Mouse (Mus musculus): Measurements from ENCODE around the gene 4933407L21Rik. TPM values are rescaled to one million over a fixed set of nuclear protein-coding genes. Genes with fewer than 3 reads are reported as not detected.

The 4933407L21Rik gene
- polyA plus RNA-seq, 1 experiment from 2014 or later = 0.29 TPM

Other genes starting within 250 kb of the 4933407L21Rik start
- gene A630001G21Rik, start 149.8 kb upstream of the 4933407L21Rik start, polyA plus RNA-seq (2016; fragmentation: Nextera tagmentation; extraction: Ambion mirVana) = 1.5 and 1.7 TPM in 2 replicates
- 44.9 and 48.7 TPM in 2 replicates for gene Cab39, start 135.0 kb upstream of the 4933407L21Rik start, polyA plus RNA-seq (2016; fragmentation: Nextera tagmentation; extraction: Ambion mirVana)
- 252 and 258 TPM in 2 replicates for gene Itm2c, start 34.2 kb upstream of the 4933407L21Rik start, polyA plus RNA-seq (2016; fragmentation: Nextera tagmentation; extraction: Ambion mirVana)
- gene Gpr55, start 32.5 kb downstream of the 4933407L21Rik start, polyA plus RNA-seq (2016; fragmentation: Nextera tagmentation; extraction: Ambion mirVana) = 0.08 TPM in 2 replicates
- gene Spata3, start 88.3 kb downstream of the 4933407L21Rik start, polyA plus RNA-seq (2016; fragmentation: Nextera tagmentation; extraction: Ambion mirVana) = not detected in 2 replicates
- gene 2810459M11Rik, start 117.4 kb downstream of the 4933407L21Rik start, polyA plus RNA-seq (2016; fragmentation: Nextera tagmentation; extraction: Ambion mirVana) = 0.34 and 0.40 TPM in 2 replicates
- gene Psmd1, start 135.9 kb downstream of the 4933407L21Rik start, polyA plus RNA-seq (2016; fragmentation: Nextera tagmentation; extraction: Ambion mirVana) = 190 and 193 TPM in 2 replicates
- 0.35 and 0.60 TPM in 2 replicates for gene Htr2b, start 183.5 kb downstream of the 4933407L21Rik start, polyA plus RNA-seq (2016; fragmentation: Nextera tagmentation; extraction: Ambion mirVana)
- gene Gm21972, start 205.2 kb downstream of the 4933407L21Rik start, polyA plus RNA-seq (2016; fragmentation: Nextera tagmentation; extraction: Ambion mirVana) = 0.42 and 0.48 TPM in 2 replicates
- 35.4 and 36.2 TPM in 2 replicates for gene Armc9, start 226.3 kb downstream of the 4933407L21Rik start, polyA plus RNA-seq (2016; fragmentation: Nextera tagmentation; extraction: Ambion mirVana)

Data from embryonic facial prominence, embryonic 12.5 days (tissue).